Mouse (Mus musculus): ENCODE data around the gene Farsa. TPM values are rescaled to one million over a fixed set of nuclear protein-coding genes. Genes with fewer than 3 reads are reported as not detected.
"Not testable (repeated sequence)": the region's sequence is repeated elsewhere in the genome, so short reads cannot be mapped to it uniquely, and the experiment has no call there.

The Farsa gene
- polyA plus RNA-seq, 3 experiments from 2014 or later: 48.1 to 76.0 (median 58.3) TPM

GRCm38 (mm10) chr8:84874339-84874738 lies 17.6 kb downstream of the Farsa start:
- ATAC-seq: no peak

- no peak for ATAC-seq
These were observed 20.7 kb downstream of the Farsa start for GRCm38 (mm10) chr8:84877297-84878035.

GRCm38 (mm10) chr8:84878915-84879314 lies 22.1 kb downstream of the Farsa start:
- no peak for ATAC-seq

- ATAC-seq: no peak
These were observed 27.9 kb downstream of the Farsa start for GRCm38 (mm10) chr8:84884728-84885127.

DNA sequence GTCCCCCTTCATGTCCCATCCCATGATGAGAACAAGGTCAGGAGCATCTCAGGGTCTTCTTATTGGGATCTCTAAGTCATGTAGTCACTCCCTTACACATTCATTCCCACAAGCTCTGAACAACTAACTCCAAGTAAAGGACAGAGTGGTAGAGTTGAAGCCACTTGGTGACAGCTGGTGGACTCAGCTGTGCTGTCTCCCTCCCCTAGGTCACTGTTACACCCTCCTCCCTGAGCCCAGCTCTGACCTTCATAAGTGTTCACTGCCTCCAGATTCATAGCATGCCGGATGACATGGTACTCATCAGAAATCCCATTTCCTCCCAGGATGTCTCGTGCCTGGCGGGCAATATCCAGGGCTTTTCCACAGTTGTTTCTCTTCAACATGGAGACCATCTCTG lies 31.5 kb downstream of the Farsa start:
- no peak for ATAC-seq

DNA sequence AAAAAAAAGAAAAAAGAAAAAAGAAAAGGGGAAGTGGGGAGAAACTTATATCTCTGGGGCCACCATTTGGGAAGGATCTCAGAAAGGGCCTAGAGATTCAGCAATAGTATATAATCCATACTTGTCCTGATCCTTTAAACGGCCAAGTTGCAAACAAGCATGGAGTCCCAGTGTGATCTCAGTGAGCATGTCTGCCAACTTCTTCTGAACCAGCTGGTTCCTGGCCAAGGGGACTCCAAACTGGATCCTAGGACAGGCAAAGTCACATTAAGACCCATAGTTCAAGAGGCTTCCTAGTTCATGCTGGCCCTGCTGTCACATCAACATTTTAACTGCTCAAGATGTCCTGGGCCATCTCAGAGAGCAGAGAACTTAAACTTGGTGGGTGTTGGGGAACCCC lies 32.4 kb downstream of the Farsa start:
- ATAC-seq: no peak

GRCm38 (mm10) chr8:84892993-84893708 lies 36.4 kb downstream of the Farsa start:
- ATAC-seq: no peak

GRCm38 (mm10) chr8:84893709-84894134 lies 36.9 kb downstream of the Farsa start, which contains the start of gene Gcdh:
TSS of gene Gcdh (minus strand) at chr8:84893921.
- ATAC-seq: peak; percentile 99

GRCm38 (mm10) chr8:84895963-84896362 lies 39.2 kb downstream of the Farsa start:
- ATAC-seq: no peak

GRCm38 (mm10) chr8:84901071-84901470 lies 44.3 kb downstream of the Farsa start:
- ATAC-seq: no peak

- ATAC-seq: no peak
These were observed 45.0 kb downstream of the Farsa start, which contains the start of gene Klf1 for GRCm38 (mm10) chr8:84901752-84902151. TSS of gene Klf1 (plus strand) at chr8:84901928.

GRCm38 (mm10) chr8:84902367-84902919 lies 45.7 kb downstream of the Farsa start:
- ATAC-seq: no peak

DNA sequence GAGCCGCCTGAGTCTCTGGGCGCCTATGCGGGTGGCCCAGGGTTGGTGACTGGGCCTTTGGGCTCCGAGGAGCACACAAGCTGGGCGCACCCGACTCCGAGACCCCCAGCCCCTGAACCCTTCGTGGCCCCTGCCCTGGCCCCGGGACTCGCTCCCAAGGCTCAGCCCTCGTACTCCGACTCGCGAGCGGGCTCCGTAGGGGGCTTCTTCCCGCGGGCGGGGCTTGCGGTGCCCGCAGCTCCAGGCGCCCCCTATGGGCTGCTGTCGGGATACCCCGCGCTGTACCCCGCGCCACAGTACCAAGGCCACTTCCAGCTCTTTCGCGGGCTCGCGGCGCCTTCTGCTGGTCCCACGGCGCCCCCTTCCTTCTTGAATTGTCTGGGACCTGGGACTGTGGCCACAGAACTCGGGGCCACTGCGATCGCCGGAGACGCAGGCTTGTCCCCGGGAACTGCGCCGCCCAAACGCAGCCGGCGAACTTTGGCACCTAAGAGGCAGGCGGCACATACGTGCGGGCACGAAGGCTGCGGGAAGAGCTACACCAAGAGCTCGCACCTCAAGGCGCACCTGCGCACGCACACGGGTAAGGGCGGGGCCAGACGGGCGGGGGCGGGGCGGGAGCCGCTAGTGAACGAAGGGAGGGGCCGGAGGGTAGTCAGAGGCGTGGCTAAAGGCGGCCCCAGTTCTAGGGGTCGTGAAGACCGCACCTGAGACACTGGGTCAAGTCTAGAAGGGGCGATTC lies 46.3 kb downstream of the Farsa start:
- peak; percentile 89 for ATAC-seq

- ATAC-seq: no peak
These were observed 47.6 kb downstream of the Farsa start for GRCm38 (mm10) chr8:84904351-84904750.

- no peak for ATAC-seq
These were observed 50.2 kb downstream of the Farsa start for GRCm38 (mm10) chr8:84907037-84907436.

GRCm38 (mm10) chr8:84907493-84907892 lies 50.7 kb downstream of the Farsa start:
- ATAC-seq: no peak

GRCm38 (mm10) chr8:84907979-84908378 lies 51.2 kb downstream of the Farsa start:
- not testable (repeated sequence) for ATAC-seq

DNA sequence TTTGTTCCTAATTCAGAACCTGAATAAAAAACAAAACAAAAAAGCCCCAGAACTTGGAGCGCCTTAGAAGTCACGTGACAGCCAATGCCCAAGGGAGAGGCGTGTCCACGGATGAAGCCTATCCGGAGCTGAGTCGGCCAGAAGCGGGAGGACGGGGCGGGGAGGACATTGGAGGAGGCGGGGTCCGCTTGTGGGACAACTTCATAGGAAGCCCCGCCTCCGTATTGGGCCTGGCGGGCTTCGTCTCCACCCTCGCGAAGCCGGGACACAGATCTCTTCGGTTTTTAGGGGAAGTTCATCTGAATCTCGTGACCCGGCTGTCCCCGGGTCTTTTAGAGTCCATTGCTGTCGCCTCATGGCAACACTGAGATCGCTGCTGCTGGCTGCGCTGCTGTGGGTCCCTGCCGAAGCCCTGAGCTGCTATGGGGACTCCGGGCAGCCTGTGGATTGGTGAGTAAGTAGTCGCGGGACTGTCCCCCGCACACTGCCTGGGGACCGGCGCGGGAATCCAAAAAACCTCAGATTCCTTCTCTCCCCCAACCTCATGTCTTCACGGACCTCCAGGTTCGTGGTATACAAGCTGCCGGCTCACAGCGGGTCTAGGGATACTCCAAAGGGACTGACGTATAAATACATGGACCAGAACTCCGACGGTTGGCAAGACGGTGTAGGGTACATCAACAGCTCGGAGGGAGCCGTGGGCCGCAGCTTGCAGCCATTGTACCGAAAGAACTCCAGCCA lies 51.8 kb downstream of the Farsa start, which contains the start of gene Dnase2a:
Gene Dnase2a (plus strand): TSS at position 140 of the 741 bp plus-strand sequence.
- peak; percentile 86 for ATAC-seq

DNA sequence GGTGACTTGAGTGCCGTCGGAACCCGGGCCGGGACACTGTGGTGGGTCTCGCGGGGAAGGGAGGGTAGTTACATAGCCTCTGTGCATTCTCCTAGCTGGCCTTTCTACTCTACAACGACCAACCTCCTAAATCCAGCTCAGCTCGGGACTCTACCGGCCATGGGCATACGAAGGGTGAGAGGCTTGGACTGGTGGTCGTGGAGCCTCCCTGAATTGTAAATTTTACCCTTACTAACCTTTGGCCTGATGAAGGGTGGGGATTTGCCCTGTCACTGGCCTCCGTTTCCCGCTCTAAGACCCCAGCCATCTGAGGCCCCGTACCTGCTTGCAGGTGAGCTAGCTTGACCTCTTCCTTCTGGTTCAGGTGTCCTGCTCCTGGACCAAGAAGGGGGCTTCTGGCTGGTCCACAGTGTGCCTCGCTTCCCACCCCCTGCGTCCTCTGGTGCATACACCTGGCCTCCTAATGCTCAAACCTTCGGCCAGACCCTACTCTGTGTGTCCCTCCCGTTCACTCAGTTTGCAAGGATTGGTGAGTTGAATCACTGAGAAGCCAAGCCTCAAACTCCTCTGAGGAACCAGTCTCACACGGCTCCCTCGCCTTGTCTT lies 52.5 kb downstream of the Farsa start:
- no peak for ATAC-seq

DNA sequence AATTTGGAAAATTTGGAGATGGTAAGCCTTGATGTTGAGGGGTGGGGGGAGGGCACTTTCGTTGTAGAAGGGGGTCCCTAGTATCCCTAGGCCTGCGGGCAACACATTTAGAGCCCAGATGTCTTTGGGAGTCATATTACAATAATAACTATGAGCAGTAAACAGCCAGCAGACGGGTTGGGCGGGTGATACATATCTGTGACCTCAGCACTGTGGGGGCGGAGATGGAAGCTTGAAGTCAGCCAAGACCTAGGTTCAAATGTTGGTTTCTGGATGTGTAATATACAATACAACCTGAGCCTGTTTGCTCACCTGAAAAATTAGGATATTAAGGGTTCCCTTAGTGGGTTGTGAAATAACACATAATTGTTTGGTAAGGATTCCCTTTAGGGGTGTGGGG lies 53.2 kb downstream of the Farsa start:
- ATAC-seq: no peak

- ATAC-seq: no peak
These were observed 53.8 kb downstream of the Farsa start for GRCm38 (mm10) chr8:84910551-84910950.

GRCm38 (mm10) chr8:84911854-84912253 lies 55.1 kb downstream of the Farsa start:
- ATAC-seq: no peak
